Mouse (Mus musculus): ENCODE data around the gene Hist1h2ak.

GRCm38 (mm10) chr13:21734010-21734905, 19.4 kb downstream of the Hist1h2ak start:
- peak; percentile 88; the same call in 1 of the 2 replicates for TF ChIP-seq CTCF (IDR thresholded peaks at IDR 0.05; ENCODE audit: borderline replicate concordance, extremely low read depth, insufficient read depth, insufficient read length)
- TF ChIP-seq POLR2A (IDR thresholded peaks at IDR 0.05; ENCODE audit: borderline replicate concordance, extremely low read depth, insufficient read depth, insufficient read length, poor library complexity, severe bottlenecking) = no peak
